Mouse (Mus musculus) small intestine, adult 2 months (tissue): ENCODE measurements around the gene Tldc2. TPM values are rescaled to one million over a fixed set of nuclear protein-coding genes. Genes with fewer than 3 reads are reported as not detected.

Experiments used
- H3K27ac ChIP-seq: fragments of 200-500 bp; 2 replicates; pipeline ENCODE4 v1.5.1; 2012; ENCODE audit warnings: low read depth, low read length, control low read depth, inconsistent platforms; ENCODE audit not compliant: insufficient read depth
- H3K27me3 ChIP-seq: fragments of 200-500 bp; 2 replicates; pipeline ENCODE4 v1.6.1; 2012; ENCODE audit warnings: mild to moderate bottlenecking, moderate library complexity, low read length, inconsistent platforms; ENCODE audit not compliant: control insufficient read depth, insufficient read depth
- H3K36me3 ChIP-seq: fragments of 200-500 bp; 2 replicates; pipeline ENCODE4 v1.6.1; 2012; ENCODE audit warnings: mild to moderate bottlenecking, low read length, control low read depth, inconsistent platforms; ENCODE audit not compliant: control insufficient read depth, insufficient read depth
- H3K4me1 ChIP-seq: fragments of 200-500 bp; 2 replicates; pipeline ENCODE4 v1.6.1; 2012; ENCODE audit warnings: low read length, inconsistent platforms, mixed read lengths; ENCODE audit not compliant: control insufficient read depth, insufficient read depth, insufficient read length
- H3K4me3 ChIP-seq: fragments of 200-500 bp; 2 replicates; pipeline ENCODE4 v1.5.1; 2012; ENCODE audit warnings: low read depth, mild to moderate bottlenecking, control low read depth, inconsistent platforms, low read length, moderate library complexity
- CTCF ChIP-seq: fragments of 200-500 bp; IDR thresholded peaks from 2 replicates; pipeline ENCODE4 v1.5.1; 2012; ENCODE audit warnings: low read depth, mild to moderate bottlenecking, control low read depth, inconsistent platforms, low read length, moderate library complexity, mixed read lengths; ENCODE audit not compliant: insufficient replicate concordance, insufficient read length; ENCODE audit errors: extremely low read depth
- POLR2A ChIP-seq: fragments of 200-500 bp; IDR thresholded peaks from 2 replicates; pipeline ENCODE4 v1.6.1; 2012; ENCODE audit warnings: low read depth, mild to moderate bottlenecking, control low read depth, inconsistent platforms, low read length, moderate library complexity
- WGBS: fragments of 180-500 bp; shearing (Covaris S2); methylation state at CpG from one replicate; pipeline ENCODE4 v1.1.7; 2018; 5-methylcytosine and 5-hydroxymethylcytosine counted together
- polyA plus RNA-seq: library from polyadenylated mRNA; depleted of rRNA; stranded (reverse); fragments of >200 nt; gene quantifications from 2 replicates; pipeline ENCODE4 v1.2.3, GENCODE M21; 2012; rRNA removed

The Tldc2 gene
- polyA plus RNA-seq, 1 experiment = 12.4 TPM

DNA sequence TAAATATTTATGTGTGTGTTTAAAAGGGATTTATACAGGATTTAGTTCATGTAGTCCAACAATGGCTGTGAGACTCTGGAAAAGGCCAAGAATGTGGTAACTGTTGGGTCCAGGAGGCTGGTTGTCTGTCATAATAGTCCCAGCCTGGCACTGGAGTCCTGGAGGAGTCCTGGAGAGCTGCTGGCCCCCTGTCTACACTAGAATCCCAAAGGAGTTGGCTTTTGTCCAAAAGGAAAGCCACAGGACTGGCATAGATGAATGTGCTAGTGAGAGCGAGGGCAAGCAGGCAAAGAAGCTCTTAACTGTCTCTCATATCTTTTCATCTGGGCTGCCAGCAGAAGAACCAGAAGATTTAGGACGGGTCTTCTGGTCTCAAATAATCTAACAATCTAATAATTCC is 49.8 kb downstream of the Tldc2 start:
- WGBS = 62% methylated on average over 2 of the region's 2 CpGs
- H3K4me3 ChIP-seq = no peak overlapping the region
- no peaks in the 10 kb centered on the region for H3K36me3 ChIP-seq
- peak overlapping the region; percentile 56 for H3K27ac ChIP-seq
- peaks cover 8% of the 10 kb centered on the region; the same call in 1 of the 2 replicates for H3K4me1 ChIP-seq
- TF ChIP-seq POLR2A = no peak
- H3K27me3 ChIP-seq = no peaks in the 10 kb centered on the region

DNA sequence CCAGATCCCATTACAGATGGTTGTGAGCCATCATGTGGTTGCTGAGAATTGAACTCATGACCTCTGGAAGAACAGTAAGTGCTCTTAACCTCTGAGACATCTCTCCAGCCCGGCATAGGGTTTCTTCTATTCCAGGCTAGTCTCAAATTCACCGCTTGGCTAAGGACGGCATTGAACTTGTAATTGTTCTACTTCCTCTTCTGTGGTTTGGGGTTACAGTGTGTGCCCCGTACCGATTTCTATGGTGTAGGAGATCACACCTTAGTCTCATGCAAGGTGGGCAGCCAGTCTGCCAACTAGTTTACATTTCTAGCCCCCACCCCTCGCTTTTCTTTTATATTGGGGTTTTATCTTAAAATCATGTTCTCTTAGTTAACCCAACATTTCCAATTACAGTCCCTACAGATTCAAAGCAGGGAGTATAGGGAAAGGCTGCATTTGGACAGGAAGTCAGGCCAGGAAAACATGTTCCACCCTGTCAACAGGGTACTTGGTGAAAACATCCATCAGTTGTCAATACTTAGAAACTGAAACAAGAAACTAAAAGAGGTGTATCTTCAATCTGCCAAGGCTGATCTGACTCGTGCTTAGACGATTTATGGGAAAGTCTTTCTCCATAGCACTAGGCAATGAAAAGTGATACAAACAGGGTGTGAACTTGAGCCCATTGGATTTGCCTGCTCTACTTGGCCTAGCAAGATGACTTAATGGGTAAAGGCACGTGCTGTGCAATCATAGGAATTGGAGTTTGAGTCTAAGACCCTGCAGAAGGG is 51.3 kb downstream of the Tldc2 start:
- Histone ChIP-seq H3K4me1 (peaks cover 8% of the 10 kb centered on the region; the same call in 1 of the 2 replicates), H3K27ac (peak overlapping the region; percentile 42; the same call in 1 of the 2 replicates), H3K36me3 (no peaks in the 10 kb centered on the region), H3K4me3 (no peak overlapping the region), H3K27me3 (no peaks in the 10 kb centered on the region)
- no peak for TF ChIP-seq CTCF
- no peak for TF ChIP-seq POLR2A
- WGBS = 79% methylated on average over 9 of the region's 9 CpGs

DNA sequence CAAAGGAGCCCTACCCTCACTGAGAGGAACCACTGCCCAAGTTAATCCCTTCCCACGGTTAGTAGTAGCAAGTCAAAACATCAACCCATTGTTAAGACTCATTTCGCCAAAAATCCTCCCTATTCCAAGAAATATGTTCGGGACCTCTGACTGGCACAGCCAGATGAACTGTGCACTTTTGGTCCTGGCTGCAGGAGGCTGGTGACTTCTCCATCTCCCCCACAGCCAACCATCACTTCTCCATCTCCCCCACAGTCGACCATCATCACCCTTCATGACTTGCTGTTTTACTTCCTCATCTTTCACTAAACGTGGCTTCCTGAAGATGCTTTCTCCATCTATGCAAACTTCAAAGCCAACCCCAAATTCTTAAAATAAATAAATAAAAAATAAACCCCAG is 52.0 kb downstream of the Tldc2 start:
- Histone ChIP-seq H3K36me3 (no peaks in the 10 kb centered on the region), H3K27ac (peak overlapping the region; percentile 42; the same call in 1 of the 2 replicates), H3K4me1 (peaks cover 8% of the 10 kb centered on the region; the same call in 1 of the 2 replicates), H3K27me3 (no peaks in the 10 kb centered on the region), H3K4me3 (no peak overlapping the region)
- TF ChIP-seq CTCF (no peak), POLR2A (no peak)
- WGBS = 72% methylated on average over 5 of the region's 5 CpGs

DNA sequence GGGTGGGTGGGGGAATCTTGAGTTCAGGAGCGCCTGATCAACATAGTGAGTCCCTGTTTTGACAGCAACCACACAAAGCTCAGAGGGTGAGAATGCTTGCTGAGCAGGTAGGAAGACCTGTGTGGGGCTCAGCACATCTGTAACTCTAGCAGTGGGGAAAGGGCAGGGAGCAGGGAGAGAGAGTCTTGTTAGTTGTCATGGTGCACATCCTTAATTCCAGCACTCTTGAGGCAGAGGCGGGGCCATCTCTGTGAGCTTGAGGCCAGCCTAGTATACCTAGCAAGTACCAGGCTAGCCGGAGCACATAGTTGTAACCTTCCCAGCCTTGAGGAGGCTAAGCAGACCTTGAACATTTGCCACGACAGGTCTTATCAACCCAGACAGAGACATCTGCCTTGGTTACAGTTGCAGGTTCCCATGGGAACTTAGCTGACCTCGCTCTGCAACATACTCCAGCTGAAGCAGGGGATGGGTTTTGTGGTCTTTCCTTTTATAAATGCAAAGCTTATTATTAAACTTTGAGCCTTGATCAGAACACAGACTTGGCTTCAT is 52.5 kb downstream of the Tldc2 start:
- Histone ChIP-seq H3K27ac (no peak overlapping the region), H3K36me3 (no peaks in the 10 kb centered on the region), H3K27me3 (no peaks in the 10 kb centered on the region), H3K4me3 (no peak overlapping the region), H3K4me1 (peaks cover 8% of the 10 kb centered on the region; the same call in 1 of the 2 replicates)
- WGBS = 85% methylated on average over 5 of the region's 5 CpGs
- TF ChIP-seq POLR2A = no peak
- TF ChIP-seq CTCF = no peak

DNA sequence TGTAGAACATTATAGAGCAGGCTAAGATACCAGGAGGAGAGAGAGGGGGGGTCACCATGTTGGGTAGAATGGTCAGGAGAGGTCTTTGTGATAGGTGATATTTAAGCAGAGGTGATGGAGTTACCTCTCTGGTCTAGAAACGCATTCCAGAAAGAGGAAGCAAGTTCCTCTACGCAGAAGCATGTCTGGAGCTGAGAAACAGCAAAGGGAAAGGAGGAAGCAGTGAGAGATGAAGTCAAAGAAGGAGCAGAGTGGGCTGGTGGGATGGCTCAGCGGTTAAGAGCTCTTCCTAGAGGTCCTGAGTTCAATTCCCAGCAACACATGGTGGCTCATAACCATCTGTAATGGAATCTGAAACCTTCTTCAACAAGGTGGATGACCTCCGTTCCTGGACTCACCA is 55.1 kb downstream of the Tldc2 start:
- no peak overlapping the region for H3K27ac ChIP-seq
- peaks cover 2% of the 10 kb centered on the region for H3K36me3 ChIP-seq
- no peaks in the 10 kb centered on the region for H3K27me3 ChIP-seq
- no peak overlapping the region for H3K4me3 ChIP-seq
- TF ChIP-seq CTCF (no peak), POLR2A (no peak)
- peaks cover 4% of the 10 kb centered on the region; the same call in 1 of the 2 replicates for H3K4me1 ChIP-seq
- 88% methylated on average over 4 of the region's 4 CpGs for WGBS

DNA sequence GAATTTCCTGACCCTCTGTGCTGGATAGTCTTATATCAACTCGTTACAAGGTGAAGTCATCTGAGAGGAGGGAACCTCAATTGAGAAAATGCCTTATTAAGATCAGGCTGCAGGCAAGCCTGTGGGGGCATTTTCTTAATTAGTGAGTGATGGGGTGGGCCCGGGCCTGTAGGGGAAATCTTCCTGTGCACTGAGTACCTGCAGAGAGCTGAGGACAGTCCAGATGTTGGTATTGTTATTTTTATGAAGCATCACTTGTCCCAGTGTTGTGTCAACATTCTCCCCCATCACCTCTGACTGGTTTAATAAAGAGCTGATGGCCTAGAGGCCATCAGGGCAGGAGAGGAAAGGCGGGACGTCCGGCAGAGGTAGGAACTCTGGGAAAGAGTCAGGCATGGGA is 57.3 kb downstream of the Tldc2 start:
- no peak for TF ChIP-seq POLR2A
- no peak for TF ChIP-seq CTCF
- Histone ChIP-seq H3K27me3 (no peaks in the 10 kb centered on the region), H3K4me3 (no peak overlapping the region), H3K4me1 (no peaks in the 10 kb centered on the region), H3K36me3 (peaks cover 6% of the 10 kb centered on the region), H3K27ac (no peak overlapping the region)
- WGBS = 88% methylated on average over 5 of the region's 5 CpGs

DNA sequence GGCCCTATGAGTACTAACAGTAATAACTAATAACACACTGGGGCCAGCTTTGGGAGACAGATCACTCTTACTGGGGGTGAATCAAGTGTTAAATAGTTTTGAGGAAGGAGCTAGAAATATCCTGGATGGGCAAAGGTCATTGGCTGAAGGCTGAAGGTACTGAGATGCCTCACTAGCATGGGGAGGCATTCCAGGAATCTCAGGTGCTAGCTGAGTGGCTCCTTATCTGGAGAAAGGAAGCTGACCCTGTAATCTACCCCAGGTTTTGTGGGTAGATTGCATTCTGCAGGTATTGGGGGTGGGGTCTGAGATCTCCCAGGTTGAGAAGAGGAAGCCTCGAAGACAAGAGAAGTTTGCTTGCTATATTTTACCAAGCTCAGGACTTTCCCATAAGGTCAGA is 58.3 kb downstream of the Tldc2 start:
- Histone ChIP-seq H3K4me3 (no peak overlapping the region), H3K27ac (no peak overlapping the region), H3K4me1 (no peaks in the 10 kb centered on the region), H3K27me3 (no peaks in the 10 kb centered on the region), H3K36me3 (peaks cover 14% of the 10 kb centered on the region)
- 52% methylated on average over 1 of the region's 1 CpGs for WGBS
- no peak for TF ChIP-seq POLR2A
- TF ChIP-seq CTCF = no peak

Other genes with a start within 250 kb of the Tldc2 start
- gene Tgif2, start 247.0 kb upstream of the Tldc2 start, polyA plus RNA-seq = 1.5 and 2.0 TPM in 2 replicates
- gene 4930518I15Rik, start 229.1 kb upstream of the Tldc2 start, polyA plus RNA-seq = 0.37 and 0.42 TPM in 2 replicates
- gene Rab5if, start 223.9 kb upstream of the Tldc2 start, polyA plus RNA-seq = 105 and 148 TPM in 2 replicates
- 1.2 and 2.0 TPM in 2 replicates for gene Sla2, start 199.9 kb upstream of the Tldc2 start, polyA plus RNA-seq
- 23.2 and 41.0 TPM in 2 replicates for gene Ndrg3, start 95.0 kb upstream of the Tldc2 start, polyA plus RNA-seq
- gene Dsn1, start 79.9 kb upstream of the Tldc2 start, polyA plus RNA-seq = 0.70 and 1.1 TPM in 2 replicates
- 4.6 and 6.3 TPM in 2 replicates for gene Soga1, start 7.8 kb upstream of the Tldc2 start, polyA plus RNA-seq
- gene Samhd1, start 48.2 kb downstream of the Tldc2 start, polyA plus RNA-seq = 18.9 and 47.7 TPM in 2 replicates
- 1.7 and 5.2 TPM in 2 replicates for gene Rbl1, start 117.5 kb downstream of the Tldc2 start, polyA plus RNA-seq
- gene Rpn2, start 192.0 kb downstream of the Tldc2 start, polyA plus RNA-seq = 85.3 and 141 TPM in 2 replicates
- gene Mroh8, start 192.5 kb downstream of the Tldc2 start, polyA plus RNA-seq = 0.16 and 0.17 TPM in 2 replicates